Mouse (Mus musculus) ES-Bruce4 (cell line): ENCODE results near the gene Gpc5. TPM values are rescaled to one million over a fixed set of nuclear protein-coding genes. Genes with fewer than 3 reads are reported as not detected.

Source experiments
- H3K27ac ChIP-seq: 2 replicates; pipeline ENCODE4 v1.5.1; 2012; ENCODE audit warnings: low read length, inconsistent platforms; ENCODE audit not compliant: insufficient read depth
- H3K27me3 ChIP-seq: 2 replicates; pipeline ENCODE4 v1.6.1; 2012; ENCODE audit warnings: mild to moderate bottlenecking, low read length, inconsistent platforms; ENCODE audit not compliant: control insufficient read depth, poor library complexity, insufficient read depth, severe bottlenecking
- H3K36me3 ChIP-seq: 2 replicates; pipeline ENCODE4 v1.6.1; 2012; ENCODE audit warnings: inconsistent platforms, mild to moderate bottlenecking, low read length, moderate library complexity; ENCODE audit not compliant: control insufficient read depth, poor library complexity, insufficient read depth, severe bottlenecking
- H3K4me1 ChIP-seq: one replicate; pipeline ENCODE4 v1.8.1; 2011; ENCODE audit warnings: low read length; ENCODE audit not compliant: control insufficient read depth, insufficient read depth
- H3K4me3 ChIP-seq: 2 replicates; pipeline ENCODE4 v1.5.1; 2011; ENCODE audit warnings: low read depth, mild to moderate bottlenecking, low read length
- H3K9ac ChIP-seq: 2 replicates; pipeline ENCODE4 v1.6.1; 2012; ENCODE audit warnings: low read depth, mild to moderate bottlenecking, inconsistent platforms; ENCODE audit not compliant: poor library complexity, severe bottlenecking
- H3K9me3 ChIP-seq: replicated peaks from 2 replicates; pipeline ENCODE4 v1.6.1; 2012; ENCODE audit warnings: mild to moderate bottlenecking, low read length, inconsistent platforms; ENCODE audit not compliant: control insufficient read depth, poor library complexity, insufficient read depth, severe bottlenecking
- CTCF ChIP-seq: IDR thresholded peaks from one replicate; pipeline ENCODE4 v1.8.1; 2011; ENCODE audit warnings: low read depth, low read length
- EP300 ChIP-seq: IDR thresholded peaks from 2 replicates; pipeline ENCODE4 v1.6.1; 2011; ENCODE audit warnings: low read depth, low read length; ENCODE audit not compliant: insufficient read depth
- POLR2A ChIP-seq: IDR thresholded peaks from one replicate; pipeline ENCODE4 v1.8.1; 2011; ENCODE audit warnings: low read length; ENCODE audit not compliant: insufficient read depth
- polyA plus RNA-seq: library from polyadenylated mRNA; stranded (reverse); fragments of >200 nt; gene quantifications from 2 replicates; pipeline ENCODE4 v1.2.4, GENCODE M21; 2011; ENCODE audit warnings: low read depth; ENCODE audit not compliant: missing spikeins, insufficient read depth, insufficient read length

Gene Gpc5
- polyA plus RNA-seq, 1 experiment = not detected

DNA sequence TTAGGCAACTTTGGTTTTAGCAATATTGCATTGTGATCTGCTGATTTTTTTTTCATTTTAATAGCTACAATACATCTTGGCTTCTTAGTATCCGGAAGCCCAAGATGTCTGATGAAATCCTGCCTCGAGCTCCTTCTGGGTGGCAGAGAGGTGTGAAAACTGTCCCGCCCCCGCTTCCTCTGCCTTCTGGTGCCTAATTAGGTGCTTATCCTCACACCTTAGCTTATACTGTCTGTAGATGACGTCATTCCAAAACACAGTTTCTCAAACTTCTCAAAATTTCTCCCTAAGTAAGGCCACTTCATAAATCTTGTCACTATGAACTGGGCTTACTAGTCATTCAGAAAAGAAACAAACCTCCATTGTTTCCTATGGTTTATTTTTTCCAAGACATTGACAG is 668.2 kb downstream of the Gpc5 start:
- no peak overlapping the region for H3K27ac ChIP-seq
- no peaks in the 10 kb centered on the region for H3K27me3 ChIP-seq
- H3K4me3 ChIP-seq = no peak overlapping the region
- H3K4me1 ChIP-seq = no peaks in the 10 kb centered on the region
- no peaks in the 10 kb centered on the region for H3K36me3 ChIP-seq
- no peak overlapping the region for H3K9ac ChIP-seq
- no peak for TF ChIP-seq CTCF
- no peak for TF ChIP-seq EP300
- no peak for TF ChIP-seq POLR2A
- H3K9me3 ChIP-seq = no peaks in the 10 kb centered on the region; the same call in 1 of the 2 replicates

GRCm38 (mm10) chr14:115779382-115780177 is 687.6 kb downstream of the Gpc5 start:
- H3K4me3 ChIP-seq = no peak overlapping the region
- H3K4me1 ChIP-seq = no peaks in the 10 kb centered on the region
- H3K27ac ChIP-seq = no peak overlapping the region
- no peaks in the 10 kb centered on the region for H3K9me3 ChIP-seq
- TF ChIP-seq CTCF = no peak
- H3K27me3 ChIP-seq = no peaks in the 10 kb centered on the region; the same call in 1 of the 2 replicates
- H3K9ac ChIP-seq = no peak overlapping the region
- no peaks in the 10 kb centered on the region for H3K36me3 ChIP-seq

DNA sequence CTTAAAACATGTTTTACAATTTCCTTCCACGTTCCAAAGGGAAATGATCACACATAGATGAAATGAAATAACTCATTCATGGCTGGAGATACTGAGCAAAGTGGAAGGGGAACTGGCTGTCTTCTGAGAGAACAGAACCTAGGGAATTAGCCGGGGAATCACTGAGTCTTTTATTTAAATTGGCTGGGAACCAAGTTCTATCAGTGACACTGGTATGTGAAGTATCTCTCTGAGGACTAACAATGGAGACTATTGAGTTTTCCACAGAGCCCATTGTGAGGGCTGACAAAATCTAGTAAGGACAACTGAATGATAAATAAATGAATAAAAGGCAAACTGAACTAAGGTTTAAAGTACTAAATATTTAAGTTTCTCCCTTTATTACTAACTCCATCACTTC is 712.7 kb downstream of the Gpc5 start:
- no peaks in the 10 kb centered on the region for H3K4me1 ChIP-seq
- no peaks in the 10 kb centered on the region for H3K9me3 ChIP-seq
- no peak overlapping the region for H3K4me3 ChIP-seq
- no peak for TF ChIP-seq POLR2A
- no peaks in the 10 kb centered on the region for H3K36me3 ChIP-seq
- H3K27me3 ChIP-seq = no peaks in the 10 kb centered on the region
- no peak overlapping the region for H3K27ac ChIP-seq
- no peak overlapping the region for H3K9ac ChIP-seq

DNA sequence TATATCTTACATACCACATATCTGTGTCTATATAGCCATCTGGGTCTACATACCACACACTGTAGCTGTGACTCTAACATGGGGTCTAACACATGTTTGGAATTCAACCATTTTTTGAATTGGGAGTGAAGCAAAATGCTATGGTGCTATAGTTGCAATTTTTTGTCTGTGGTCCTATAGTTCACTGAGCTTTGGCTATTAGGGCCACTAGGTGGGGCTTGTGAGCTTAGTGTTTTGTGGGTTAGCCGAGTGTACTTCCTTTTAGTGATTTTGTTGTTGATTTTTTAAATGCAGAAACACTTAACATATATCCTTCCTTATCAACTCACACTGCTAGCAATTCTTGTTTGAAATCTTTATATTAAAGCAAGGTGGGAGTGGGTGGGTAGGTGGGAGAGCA is 727.0 kb downstream of the Gpc5 start:
- Histone ChIP-seq H3K4me1 (no peaks in the 10 kb centered on the region), H3K9me3 (no peaks in the 10 kb centered on the region), H3K4me3 (no peak overlapping the region), H3K27me3 (no peaks in the 10 kb centered on the region), H3K36me3 (no peaks in the 10 kb centered on the region), H3K27ac (no peak overlapping the region), H3K9ac (no peak overlapping the region)
- no peak for TF ChIP-seq EP300
- no peak for TF ChIP-seq POLR2A
- no peak for TF ChIP-seq CTCF

GRCm38 (mm10) chr14:115821657-115822056 is 729.6 kb downstream of the Gpc5 start:
- Histone ChIP-seq H3K9me3 (no peaks in the 10 kb centered on the region), H3K4me1 (no peaks in the 10 kb centered on the region), H3K9ac (no peak overlapping the region), H3K27ac (no peak overlapping the region), H3K36me3 (no peaks in the 10 kb centered on the region), H3K4me3 (no peak overlapping the region), H3K27me3 (no peaks in the 10 kb centered on the region)
- TF ChIP-seq POLR2A = no peak
- TF ChIP-seq CTCF = no peak
- TF ChIP-seq EP300 = no peak

DNA sequence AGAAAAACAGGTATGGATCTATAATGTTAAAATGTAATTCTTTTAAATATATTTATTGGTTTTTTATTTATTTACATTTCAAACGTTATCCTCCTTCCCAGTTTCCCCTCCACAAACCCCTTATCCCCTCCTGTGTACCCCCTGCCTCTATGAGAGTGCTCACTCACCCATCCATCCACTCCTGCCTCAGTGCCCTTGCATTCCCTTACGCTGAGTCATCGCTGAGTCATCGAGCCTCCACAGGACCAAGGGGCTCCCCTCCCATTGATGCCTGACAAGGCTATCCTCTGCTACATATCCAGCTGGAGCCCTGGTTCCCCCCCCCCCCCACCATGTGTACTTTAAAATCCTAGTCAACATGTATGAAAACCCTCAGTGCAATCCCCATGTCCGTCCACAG is 738.5 kb downstream of the Gpc5 start:
- Histone ChIP-seq H3K36me3 (no peaks in the 10 kb centered on the region), H3K9ac (no peak overlapping the region), H3K27me3 (no peaks in the 10 kb centered on the region), H3K4me1 (no peaks in the 10 kb centered on the region), H3K27ac (no peak overlapping the region), H3K4me3 (no peak overlapping the region), H3K9me3 (no peaks in the 10 kb centered on the region)
- TF ChIP-seq POLR2A (no peak), EP300 (no peak), CTCF (no peak)
